Mouse (Mus musculus): Measurements from ENCODE around the gene Cstf2t. TPM values are rescaled to one million over a fixed set of nuclear protein-coding genes. Genes with fewer than 3 reads are reported as not detected.

Gene Cstf2t
- total RNA-seq (2021): 10 to 100 TPM; 24.4 to 25.0 TPM

DNA sequence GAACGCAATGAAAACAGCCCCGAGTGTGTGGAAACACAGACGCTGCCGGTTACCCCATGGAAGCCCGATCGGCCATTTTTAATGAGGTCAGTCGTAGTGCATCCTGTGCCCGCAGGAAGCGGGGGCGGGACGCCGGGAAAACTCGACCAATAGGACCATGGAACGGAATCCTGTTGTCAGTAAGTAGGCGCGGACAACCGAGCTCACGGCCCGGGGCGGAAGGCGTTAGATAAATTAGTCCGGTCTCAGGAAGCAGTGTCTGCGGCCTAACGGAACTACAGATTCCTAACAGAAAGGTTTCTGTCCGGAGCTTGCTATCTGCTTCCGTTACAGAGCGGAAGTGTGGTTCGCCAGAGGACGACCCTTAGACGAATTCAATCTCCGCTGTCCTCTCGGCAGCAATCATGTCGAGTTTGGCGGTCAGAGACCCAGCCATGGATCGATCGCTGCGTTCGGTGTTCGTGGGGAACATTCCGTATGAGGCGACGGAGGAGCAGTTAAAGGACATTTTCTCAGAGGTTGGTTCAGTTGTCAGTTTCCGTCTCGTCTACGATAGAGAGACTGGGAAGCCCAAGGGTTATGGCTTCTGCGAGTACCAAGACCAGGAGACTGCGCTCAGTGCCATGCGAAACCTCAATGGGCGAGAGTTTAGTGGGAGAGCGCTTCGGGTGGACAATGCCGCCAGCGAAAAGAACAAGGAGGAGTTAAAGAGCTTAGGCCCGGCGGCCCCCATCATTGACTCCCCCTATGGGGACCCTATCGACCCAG lies at the start of gene Cstf2t:
Gene Cstf2t, plus strand, starts transcription at position 176 of the 768 bp plus-strand sequence.
- peak; percentile 98 to 99 for DNase-seq
- intact Hi-C loops (cut with DNase I): loop anchor here (10.0 kb wide), 2 partner anchors 238 to 672 kb away; no protein-coding TSS in a partner anchor

DNA sequence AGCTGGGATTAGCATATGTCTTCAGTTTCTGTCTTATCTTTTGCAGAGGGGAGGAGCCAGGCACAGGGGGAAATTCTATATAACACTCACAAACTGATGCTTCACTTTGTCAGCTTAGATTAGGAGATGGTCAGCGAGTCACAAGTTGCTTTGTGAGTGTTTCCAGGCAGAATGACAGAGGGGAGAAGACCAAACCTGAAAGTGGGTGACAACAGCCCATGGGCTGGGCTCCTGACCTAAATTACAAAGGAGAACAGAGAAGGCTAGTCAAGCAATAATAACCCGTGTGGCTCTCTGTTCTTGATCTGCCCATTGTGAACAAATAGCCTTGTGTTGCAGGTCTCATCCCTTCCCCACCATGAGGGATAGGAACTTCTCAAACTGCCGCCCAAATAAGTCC lies 43.7 kb upstream of the Cstf2t start:
- intact Hi-C loops (cut with DNase I): no loop called here

DNA sequence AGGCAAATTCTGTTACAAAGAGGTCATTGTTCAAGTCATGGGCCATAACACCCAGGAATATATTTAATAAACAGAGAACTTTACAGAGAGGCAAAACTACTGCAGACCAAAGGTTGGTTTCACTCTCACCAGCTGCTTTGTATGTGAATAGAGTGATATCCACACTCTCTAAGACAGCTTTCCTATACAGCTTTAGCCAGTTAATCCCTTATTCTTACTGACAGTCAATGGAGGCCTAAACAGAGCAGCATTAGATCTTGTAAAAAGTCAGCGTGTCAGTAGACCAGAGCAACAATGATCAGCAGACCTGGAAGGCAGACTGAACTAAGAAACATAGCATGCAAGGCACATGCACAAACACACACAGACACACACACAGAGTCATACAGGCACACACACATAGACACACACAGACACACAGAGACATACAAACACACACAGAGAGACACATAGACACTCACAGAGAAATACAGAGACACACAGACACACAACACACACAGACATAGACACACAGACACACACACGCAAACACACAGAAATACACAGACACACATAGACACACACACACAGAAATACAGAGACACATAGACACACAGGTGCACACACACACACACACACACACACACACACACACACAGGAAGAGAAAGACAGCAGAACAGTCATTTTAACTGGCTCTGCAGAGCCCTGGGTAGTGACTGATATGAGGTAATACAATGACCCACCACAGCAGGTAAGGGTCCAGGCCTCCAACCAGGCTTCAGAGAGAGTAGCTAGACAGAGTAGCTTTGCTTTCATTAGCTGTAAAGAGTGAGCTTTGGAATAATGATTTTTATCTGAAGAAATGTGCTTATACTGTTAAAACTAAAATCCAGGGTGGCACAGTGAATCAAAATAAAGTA lies 41.4 kb upstream of the Cstf2t start:
- DNase-seq: no peak
- intact Hi-C loops (cut with DNase I): no loop called here

More for the DNA sequence above, 43.7 kb upstream of the Cstf2t start:
- no peak for DNase-seq

DNA sequence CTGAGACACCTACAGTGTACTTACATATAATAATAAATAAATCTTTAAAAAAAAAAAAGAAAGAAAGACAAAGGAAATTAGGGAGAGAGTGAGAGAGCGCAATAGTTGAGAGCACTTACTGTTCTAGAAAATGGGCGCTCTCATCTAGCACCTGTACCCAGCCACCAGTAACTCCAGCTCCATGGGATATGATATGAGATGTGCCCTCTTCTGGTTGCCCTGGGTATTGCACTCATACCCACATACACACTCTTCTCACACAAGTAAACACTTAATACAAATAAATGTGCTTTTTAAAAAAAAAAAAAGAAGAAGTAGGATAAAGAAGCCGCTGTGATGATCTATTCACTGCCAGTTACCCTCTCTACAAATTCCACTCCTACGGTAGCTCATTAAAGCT lies 36.0 kb upstream of the Cstf2t start:
- intact Hi-C loops (cut with DNase I): no loop called here
- no peak for DNase-seq

DNA sequence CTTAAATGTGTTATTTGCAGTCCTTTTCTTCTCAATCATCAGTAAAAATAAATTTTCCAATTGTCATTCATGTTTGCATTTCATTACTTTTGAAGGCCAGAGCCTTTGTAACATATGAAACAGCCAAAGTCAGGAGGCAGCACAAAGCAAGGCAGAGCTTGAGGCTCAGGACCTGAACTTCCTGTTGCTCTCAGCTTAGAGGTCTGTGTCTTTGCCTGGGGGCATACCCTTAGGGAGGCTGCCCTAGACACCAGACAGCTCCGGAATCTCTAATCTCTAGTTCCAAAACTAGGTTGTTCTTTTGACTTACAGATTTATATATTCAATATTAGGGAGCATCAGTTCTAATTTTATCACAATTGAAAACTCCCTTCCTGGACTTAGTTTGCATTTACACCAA lies 17.9 kb upstream of the Cstf2t start:
- DNase-seq: peak in 1 of 2 experiments; percentile 13
- intact Hi-C loops (cut with DNase I): no loop called here

DNA sequence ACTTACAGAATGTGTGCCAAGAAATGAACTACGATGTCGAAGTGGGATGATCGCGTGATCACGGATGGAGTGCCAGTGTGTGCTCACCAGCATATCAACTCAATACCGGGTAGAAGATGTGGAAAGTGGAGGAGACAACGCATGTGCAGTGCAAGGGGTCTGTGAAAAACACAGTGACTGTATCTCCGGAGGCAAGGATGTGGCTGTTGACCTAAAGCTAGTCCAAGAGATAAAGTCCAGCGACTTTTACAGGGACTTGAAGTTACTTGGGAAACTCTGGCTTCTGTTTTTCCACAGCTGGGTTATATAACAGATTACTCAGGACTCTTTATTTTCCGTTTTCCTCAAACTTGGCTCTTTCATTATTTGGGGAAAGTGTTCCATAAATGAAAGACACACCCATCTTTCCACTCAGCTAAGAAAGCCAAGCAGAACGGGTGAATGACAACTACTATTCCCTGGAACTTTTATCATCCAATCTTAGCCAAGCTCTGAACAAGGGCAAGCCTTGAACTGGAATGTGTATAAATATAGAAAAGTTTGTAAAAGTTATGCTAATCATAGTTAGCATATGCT lies 17.3 kb upstream of the Cstf2t start:
- DNase-seq: peak; percentile 16 to 23
- intact Hi-C loops (cut with DNase I): no loop called here

DNA sequence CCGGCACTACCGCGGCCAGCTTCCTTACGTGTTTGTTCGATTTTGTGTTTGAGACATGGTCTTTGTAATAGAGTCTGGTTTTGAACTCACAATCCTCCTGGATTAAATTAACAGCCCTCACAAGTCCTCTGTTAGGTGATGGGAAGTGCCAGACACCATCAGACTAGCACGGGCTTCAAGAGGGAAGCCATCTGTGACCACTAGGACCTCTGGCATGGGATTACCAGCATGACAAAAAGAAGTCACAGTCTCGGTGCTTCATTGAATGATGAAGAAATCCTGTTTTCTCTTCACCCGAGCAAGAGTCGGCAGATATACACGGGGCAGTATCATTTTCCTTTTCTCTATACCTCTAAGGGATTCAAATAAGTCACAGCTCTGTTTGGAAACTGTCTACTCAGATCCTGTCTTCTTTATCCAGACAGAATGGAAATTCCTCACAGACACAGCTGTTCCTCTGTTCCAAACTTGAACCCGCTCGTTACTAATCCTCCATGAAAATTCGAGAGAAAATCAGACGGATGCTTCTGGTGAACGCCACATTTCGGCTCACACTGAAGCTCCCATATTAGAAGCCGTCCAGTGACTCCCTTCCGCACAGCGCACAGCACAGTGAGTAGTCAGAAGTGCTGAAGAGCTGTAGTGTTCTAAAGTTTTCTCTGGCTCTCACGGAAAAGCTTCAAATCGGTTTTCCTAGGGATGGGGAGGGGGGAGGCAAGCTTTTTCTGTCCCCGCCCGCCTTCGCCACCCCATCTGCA lies 8.5 kb upstream of the Cstf2t start:
- intact Hi-C loops (cut with DNase I): no loop called here
- peak in 1 of 2 experiments; percentile 11 for DNase-seq

DNA sequence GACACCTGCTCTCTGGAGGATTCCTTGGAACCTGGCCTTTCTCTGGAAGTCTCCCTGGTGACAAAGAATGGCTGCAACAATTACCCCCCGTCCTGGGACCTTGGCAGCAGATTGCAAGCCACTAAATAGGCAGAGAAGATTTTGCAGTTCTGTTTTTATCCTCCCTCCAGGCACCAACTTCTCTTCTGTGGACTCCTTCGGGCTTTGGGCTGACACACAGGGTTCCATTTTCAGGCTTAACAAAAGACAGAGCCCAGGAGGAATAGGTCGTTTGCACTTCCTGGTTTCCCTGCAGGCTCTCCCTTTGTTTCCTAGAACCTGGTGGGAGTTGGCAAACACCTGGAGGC lies 7.9 kb upstream of the Cstf2t start:
- intact Hi-C loops (cut with DNase I): no loop called here
- peak; percentile 10 to 14 for DNase-seq

DNA sequence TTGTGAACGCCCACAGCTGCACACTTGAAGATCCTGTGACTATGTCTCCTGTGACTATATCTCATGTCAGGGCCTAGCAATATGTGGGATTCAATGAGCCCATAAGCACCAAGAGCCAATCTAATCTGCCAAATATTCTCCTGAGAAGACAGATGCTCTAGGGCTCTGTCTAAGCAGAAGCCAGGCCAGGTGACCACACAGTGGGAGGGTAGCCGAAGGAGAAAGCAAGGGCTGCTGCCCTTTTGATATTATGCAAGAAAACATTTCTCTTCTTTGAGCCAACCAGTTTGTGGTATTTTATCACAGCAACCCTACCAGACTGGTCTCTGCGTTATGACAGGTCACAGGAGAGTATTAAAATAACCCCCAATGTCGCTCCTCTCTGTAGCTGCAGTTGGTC lies 6.5 kb upstream of the Cstf2t start:
- no peak for DNase-seq
- intact Hi-C loops (cut with DNase I): no loop called here

DNA sequence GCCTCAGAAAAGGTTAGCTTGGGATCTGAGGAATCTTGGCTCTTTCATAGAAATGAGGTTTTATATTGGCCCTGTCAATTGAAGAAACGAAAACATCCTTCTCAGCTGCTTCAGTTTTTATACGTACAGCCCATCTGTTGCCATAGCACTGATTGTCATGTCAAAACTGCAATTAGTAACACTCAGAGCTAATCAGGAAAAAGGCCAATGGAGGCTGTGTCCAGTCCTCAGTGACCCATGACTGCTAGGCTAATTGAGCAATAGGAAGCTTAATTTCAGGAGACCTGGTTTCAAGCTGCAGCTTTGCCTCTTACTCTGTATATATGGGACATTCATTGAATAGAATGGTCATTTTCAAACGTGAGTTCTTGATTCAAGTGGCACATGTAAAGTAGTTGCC lies 4.4 kb upstream of the Cstf2t start:
- intact Hi-C loops (cut with DNase I): no loop called here
- DNase-seq: no peak

DNA sequence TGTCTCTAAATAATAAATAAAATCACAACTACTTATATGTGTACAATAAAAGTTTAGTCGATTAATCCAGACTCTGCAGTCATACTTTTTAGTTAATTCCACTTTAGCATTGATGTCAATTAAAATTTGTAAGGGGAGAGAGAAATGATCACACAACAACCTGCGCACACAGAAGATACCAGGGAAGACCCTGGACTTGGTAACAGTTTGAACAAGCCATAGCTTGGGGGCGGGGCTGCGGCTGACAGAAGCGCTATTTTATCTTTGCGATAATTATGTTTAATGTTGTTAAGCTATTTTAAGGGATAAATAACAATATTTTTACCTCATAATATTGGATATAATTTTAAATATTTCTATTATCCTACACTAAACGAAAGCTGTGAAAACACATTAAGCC lies 411 bp upstream of the Cstf2t start:
- intact Hi-C loops (cut with DNase I): loop anchor here (10.0 kb wide), 2 partner anchors 237 to 673 kb away; no protein-coding TSS in a partner anchor
- no peak for DNase-seq

DNA sequence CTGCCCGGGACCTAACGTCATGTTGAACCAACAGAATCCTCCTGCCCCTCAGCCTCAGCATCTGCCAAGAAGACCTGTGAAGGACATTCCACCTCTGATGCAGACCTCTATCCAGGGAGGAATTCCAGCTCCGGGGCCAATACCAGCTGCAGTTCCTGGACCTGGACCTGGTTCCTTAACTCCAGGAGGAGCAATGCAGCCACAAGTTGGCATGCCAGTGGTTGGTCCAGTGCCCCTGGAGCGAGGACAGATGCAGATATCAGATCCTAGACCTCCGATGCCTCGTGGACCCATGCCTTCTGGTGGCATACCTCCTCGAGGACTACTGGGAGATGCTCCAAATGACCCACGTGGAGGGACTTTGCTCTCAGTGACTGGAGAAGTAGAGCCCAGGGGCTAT lies 1.1 kb downstream of the Cstf2t start:
- intact Hi-C loops (cut with DNase I): loop anchor here (10.0 kb wide), 2 partner anchors 239 to 671 kb away; no protein-coding TSS in a partner anchor
- no peak for DNase-seq

DNA sequence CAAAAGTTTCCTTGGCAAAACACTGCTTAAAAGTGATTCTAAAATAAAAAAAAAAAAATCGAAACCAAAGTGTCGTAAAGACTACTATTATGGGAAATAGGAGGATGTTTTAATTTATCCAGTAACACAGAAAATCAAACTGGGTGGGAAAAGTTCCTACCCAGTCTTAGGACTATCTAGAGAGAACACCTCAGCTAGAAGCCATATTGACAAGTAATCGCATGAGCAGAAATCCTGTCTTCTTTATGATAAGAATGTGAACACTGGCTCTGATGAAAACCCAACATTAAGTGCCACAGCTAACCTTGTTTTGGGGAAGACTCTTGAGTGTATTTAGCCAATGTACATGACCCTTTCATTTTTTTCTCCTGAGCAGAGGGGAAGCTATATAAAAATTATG lies 15.2 kb downstream of the Cstf2t start:
- intact Hi-C loops (cut with DNase I): no loop called here
- DNase-seq: no peak

DNA sequence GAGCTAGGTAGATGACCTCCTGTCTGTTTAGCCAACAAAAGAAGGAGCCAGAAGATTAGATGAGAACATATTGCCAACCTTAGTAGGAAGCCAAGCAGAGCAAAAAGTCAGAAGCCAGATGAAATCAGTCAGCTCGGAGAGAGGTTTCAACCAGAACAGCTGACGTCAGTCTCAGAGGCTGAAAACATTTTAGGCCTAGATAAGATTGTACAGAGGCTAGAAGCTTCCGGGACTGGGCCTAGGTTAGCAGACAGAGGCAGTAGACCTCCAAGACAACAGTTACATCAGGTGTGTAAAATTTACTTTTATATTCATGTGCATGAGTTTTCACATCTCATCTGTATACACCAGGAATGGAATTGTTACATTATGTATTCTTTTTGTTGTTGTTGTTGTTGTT lies 16.7 kb downstream of the Cstf2t start:
- DNase-seq: no peak
- intact Hi-C loops (cut with DNase I): no loop called here

DNA sequence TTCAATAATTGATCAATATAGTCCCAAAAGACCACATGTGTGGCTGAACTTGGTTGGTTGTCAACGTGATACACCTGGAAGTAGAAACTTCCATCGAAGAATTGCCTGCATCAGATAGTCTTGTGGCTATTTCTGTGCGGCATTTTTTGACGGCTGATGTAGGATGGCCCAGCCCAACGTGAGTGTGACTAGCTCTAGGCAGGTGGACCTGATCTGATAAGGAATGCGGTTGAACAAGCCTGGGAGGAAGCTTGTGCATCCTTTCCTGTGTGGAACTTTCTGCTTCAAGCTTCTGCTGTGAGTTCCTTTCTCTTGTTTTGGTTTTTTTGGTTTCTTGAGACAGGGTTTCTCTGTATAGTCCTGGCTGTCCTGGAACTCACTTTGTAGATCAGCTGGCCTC lies 22.1 kb downstream of the Cstf2t start:
- intact Hi-C loops (cut with DNase I): no loop called here
- no peak for DNase-seq

DNA sequence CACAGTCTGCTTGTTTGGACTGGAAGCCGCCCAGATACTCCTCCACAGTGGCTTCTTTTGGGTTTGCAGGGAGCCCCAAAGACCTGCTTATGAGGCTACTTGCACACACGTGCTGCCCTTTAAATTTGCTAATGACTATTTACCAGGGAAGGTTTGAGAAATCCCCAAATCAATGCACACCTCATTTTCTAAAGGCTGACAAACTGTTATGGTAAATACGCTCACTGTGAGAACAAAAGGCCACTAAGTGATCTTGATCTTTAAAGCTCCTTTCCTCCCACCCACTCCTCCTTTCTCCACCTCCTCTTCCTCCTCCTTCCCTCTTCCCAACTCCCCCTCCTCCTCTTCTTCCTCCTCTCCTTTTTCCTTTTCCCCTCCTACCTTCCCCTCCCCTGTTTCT lies 23.4 kb downstream of the Cstf2t start:
- no peak for DNase-seq
- intact Hi-C loops (cut with DNase I): no loop called here

DNA sequence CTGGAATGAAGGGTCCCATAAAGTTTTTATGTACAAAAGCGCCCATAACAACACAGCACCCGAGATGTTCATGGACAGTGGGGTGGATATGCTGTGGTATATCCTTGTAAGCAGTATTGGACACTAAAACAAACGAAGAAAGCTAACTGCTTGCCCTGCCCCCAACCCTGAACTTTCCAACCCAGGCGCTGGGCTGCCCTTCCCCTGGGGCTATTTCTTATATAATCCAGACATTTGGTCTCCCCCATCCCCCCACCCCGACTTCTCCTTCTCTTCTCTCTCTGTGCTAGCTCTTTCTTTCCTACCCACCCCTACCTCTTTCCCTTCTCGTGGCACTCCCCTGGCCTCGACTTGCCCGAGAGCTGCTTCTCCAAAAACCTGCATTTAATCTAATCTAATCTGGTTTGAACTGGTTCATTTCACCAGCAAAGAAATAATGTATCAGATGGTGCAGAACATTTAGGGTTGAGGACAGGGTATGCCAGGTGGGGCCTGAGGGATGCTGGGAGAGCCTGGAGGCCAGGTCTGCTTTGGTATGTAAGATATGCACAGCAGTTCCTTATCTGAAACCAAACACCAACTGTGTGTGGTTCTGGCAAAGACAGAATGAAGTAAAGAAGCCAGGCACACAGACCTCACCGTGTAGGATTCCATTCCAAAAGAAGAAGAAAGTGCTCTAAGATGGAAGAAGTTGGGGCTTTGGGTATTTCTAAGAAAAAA lies 24.4 kb downstream of the Cstf2t start:
- intact Hi-C loops (cut with DNase I): no loop called here
- no peak for DNase-seq

DNA sequence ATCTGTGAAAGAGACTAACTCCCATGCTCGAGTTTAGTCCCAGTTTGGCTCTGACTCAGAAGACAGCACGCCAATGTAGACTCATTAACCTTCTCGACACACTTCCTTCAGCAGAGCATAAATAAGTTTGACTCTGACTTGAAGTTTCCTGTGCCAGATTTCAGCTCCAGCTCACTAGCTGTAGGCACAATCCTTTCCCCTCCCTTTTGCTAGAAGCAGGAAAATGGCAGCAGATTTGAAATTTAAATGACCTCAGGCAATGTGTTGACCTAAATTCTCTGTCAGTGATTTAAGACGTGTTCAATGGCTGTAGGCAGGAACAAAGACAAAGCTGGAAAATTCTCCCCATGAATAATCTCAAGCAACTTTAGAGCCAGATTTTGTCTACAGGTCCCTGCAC lies 32.1 kb downstream of the Cstf2t start:
- DNase-seq: no peak
- intact Hi-C loops (cut with DNase I): no loop called here

DNA sequence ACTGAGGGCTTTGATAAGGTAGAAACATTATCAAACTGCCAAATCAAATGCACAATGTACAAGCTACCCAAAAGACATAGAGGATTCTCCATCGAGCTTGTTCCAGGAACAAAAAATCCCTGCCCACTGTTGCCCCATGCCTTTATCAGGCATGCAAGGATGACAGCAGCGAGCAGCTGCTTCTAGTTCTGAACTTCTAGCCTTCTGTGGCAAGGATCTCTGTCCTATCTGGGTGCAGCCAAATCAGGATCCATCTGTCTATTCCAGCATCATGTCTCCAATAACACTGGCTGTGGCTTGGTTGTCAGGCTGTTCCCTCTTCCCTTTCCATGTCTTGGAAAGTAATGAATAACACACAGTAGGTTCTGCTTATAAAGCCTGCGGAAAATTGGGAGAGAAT lies 42.0 kb downstream of the Cstf2t start:
- DNase-seq: no peak
- intact Hi-C loops (cut with DNase I): no loop called here

DNA sequence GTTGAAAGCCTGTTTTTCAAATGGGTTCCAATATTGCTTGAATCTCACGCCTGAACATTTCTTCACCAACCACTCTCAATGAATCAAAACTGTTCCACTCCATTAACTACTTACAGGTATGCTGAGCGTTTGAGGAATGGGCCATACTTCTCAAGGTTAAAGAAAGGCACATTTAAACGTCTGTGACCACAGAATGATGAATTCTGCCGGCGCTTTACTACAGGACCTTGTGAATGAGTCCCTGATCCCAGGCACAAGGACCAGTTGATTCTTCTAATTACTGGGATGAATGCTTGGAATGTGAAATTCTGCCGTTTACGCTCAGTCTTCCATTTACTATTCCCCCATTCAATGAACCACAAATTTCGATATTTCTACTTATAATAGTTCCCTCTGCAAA lies 50.0 kb downstream of the Cstf2t start:
- intact Hi-C loops (cut with DNase I): no loop called here
- no peak for DNase-seq
